Mouse (Mus musculus): ENCODE results near the gene Mn1.

DNA sequence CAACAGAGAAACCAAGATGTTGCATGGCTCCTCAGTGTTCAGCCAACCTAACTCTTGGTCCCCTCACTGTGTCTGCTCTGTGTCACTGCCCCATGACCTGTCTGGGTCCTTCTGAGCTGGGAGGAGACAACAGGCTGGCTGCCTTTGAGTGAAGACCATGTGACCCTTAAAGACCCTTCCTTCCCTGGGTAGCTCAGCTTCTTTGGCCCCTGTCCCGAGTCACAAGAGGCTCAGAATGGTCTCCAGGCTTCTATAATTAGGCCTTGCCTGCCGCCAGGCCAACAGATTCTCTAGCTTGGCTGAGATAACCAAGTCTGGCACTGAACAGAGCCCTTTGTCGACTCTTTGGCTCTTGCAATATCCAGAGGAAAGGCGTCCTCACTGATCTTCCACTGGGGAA, 73.4 kb downstream of the Mn1 start:
- TF ChIP-seq NRF1 (IDR thresholded peaks at IDR 0.05; ENCODE audit: low read depth, low read length) (no peak), POLR2A (IDR thresholded peaks at IDR 0.05; ENCODE audit: low read depth, low read length) (no peak), CTCF (conservative IDR thresholded peaks at IDR 0.05 in 1 of 2, IDR thresholded peaks at IDR 0.05 in 1 of 2; ENCODE audit: low read depth in 2 of 2, low read length in 2 of 2) (no peak), TCF12 (IDR thresholded peaks at IDR 0.05; ENCODE audit: low read depth, low read length) (no peak), ZNF384 (IDR thresholded peaks at IDR 0.05; ENCODE audit: low read depth, low read length) (no peak), MYC (IDR thresholded peaks at IDR 0.05; ENCODE audit: low read depth, low read length) (no peak), USF1 (IDR thresholded peaks at IDR 0.05; ENCODE audit: low read depth, low read length) (no peak)
